Mouse (Mus musculus) intestine, postnatal 0 days (tissue): ENCODE measurements at regions not wholly inside any gene's neighbourhood (a gene's known extent, or its start where the extent isn't known, plus 50 kb on each side); places are given as distances from the start of the nearest gene placed in this dataset.
A peak's percentile ranks its signal among the peaks of the same experiment; 100 is the strongest.

Experiments used
- ATAC-seq: fragments of 200-750 bp; cut with Nextera tagmentation; 2 replicates; pipeline ENCODE4 v1.8.0; 2017; ENCODE audit warnings: mild to moderate bottlenecking, moderate TSS enrichment, moderate library complexity
- H3K27ac ChIP-seq: fragments of 300-500 bp; sonication (generic); 2 replicates; pipeline ENCODE4 v1.5.1; 2014; ENCODE audit warnings: mild to moderate bottlenecking, low read depth, low read length, moderate library complexity
- H3K27me3 ChIP-seq: fragments of 300-500 bp; sonication (generic); replicated peaks from 2 replicates; pipeline ENCODE4 v1.6.1; 2014; ENCODE audit warnings: low read length, mixed read lengths; ENCODE audit not compliant: control insufficient read depth, insufficient read depth
- H3K36me3 ChIP-seq: fragments of 300-500 bp; sonication (generic); 2 replicates; pipeline ENCODE4 v1.6.1; 2014; ENCODE audit warnings: mild to moderate bottlenecking, moderate library complexity; ENCODE audit not compliant: control insufficient read depth, insufficient read depth
- H3K4me1 ChIP-seq: fragments of 300-500 bp; sonication (generic); replicated peaks from 2 replicates; pipeline ENCODE4 v1.6.1; 2014; ENCODE audit warnings: antibody characterized with exemption, low read length, mixed read lengths; ENCODE audit not compliant: control insufficient read depth, insufficient read depth
- H3K4me2 ChIP-seq: fragments of 300-500 bp; sonication (generic); replicated peaks from 2 replicates; pipeline ENCODE4 v1.6.1; 2014; ENCODE audit warnings: low read depth, mild to moderate bottlenecking, moderate library complexity
- H3K4me3 ChIP-seq: fragments of 300-500 bp; sonication (generic); 2 replicates; pipeline ENCODE4 v1.5.1; 2014; ENCODE audit warnings: low read depth, low read length
- H3K9ac ChIP-seq: fragments of 300-500 bp; sonication (generic); 2 replicates; pipeline ENCODE4 v1.6.1; 2014; ENCODE audit warnings: mild to moderate bottlenecking, low read depth, low read length
- H3K9me3 ChIP-seq: fragments of 300-500 bp; sonication (generic); 2 replicates; pipeline ENCODE4 v1.6.1; 2016; ENCODE audit warnings: mixed run types; ENCODE audit not compliant: control insufficient read depth
- CTCF ChIP-seq: sonication (generic); IDR thresholded peaks from 2 replicates; pipeline ENCODE4 v1.5.1; 2016; ENCODE audit warnings: low read depth, mild to moderate bottlenecking, control low read depth, antibody characterized with exemption, moderate library complexity
- WGBS: fragments of 180-500 bp; shearing (Covaris S2); extraction: QIAGEN DNeasy Blood & Tissue Kit; methylation state at CpG from one replicate; pipeline ENCODE4 v1.1.7; 2014; 5-methylcytosine and 5-hydroxymethylcytosine counted together

- H3K4me1 ChIP-seq, result peaks cover 13% of the 10 kb centered on the region; the same call in 1 of the 2 replicates
- no peaks in the 10 kb centered on the region for H3K27me3 ChIP-seq
- peak overlapping the region; percentile 6; the same call in 1 of the 2 replicates for H3K4me2 ChIP-seq
- no peak overlapping the region for H3K4me3 ChIP-seq
- WGBS, result 33% methylated on average over 9 of the region's 9 CpGs
- H3K9me3 ChIP-seq, result no peaks in the 10 kb centered on the region
- H3K36me3 ChIP-seq, result no peaks in the 10 kb centered on the region
- no peak overlapping the region for H3K9ac ChIP-seq
- peak; percentile 50; the same call in 1 of the 2 replicates for ATAC-seq
- no peak for TF ChIP-seq CTCF
- peak overlapping the region; percentile 9; the same call in 1 of the 2 replicates for H3K27ac ChIP-seq
Observed at GRCm38 (mm10) chr14:31930367-31930766, 98.4 kb upstream of the Galnt15 start.

GRCm38 (mm10) chr14:31931971-31932370 is 96.8 kb upstream of the Galnt15 start:
- H3K36me3 ChIP-seq, result no peaks in the 10 kb centered on the region
- H3K4me2 ChIP-seq, result no peak overlapping the region
- H3K9me3 ChIP-seq, result no peaks in the 10 kb centered on the region
- H3K27me3 ChIP-seq, result no peaks in the 10 kb centered on the region
- no peak for ATAC-seq
- TF ChIP-seq CTCF, result no peak
- no peak overlapping the region for H3K4me3 ChIP-seq
- WGBS, result 53% methylated on average over 5 of the region's 5 CpGs
- H3K4me1 ChIP-seq, result peaks cover 13% of the 10 kb centered on the region; the same call in 1 of the 2 replicates
- H3K9ac ChIP-seq, result no peak overlapping the region
- H3K27ac ChIP-seq, result no peak overlapping the region

- no peaks in the 10 kb centered on the region for H3K36me3 ChIP-seq
- H3K27ac ChIP-seq, result no peak overlapping the region
- no peak overlapping the region; the same call in 1 of the 2 replicates for H3K4me3 ChIP-seq
- H3K9ac ChIP-seq, result no peak overlapping the region
- no peak for TF ChIP-seq CTCF
- ATAC-seq, result no peak
- H3K27me3 ChIP-seq, result no peaks in the 10 kb centered on the region
- peak overlapping the region; percentile 55 for H3K4me2 ChIP-seq
- H3K4me1 ChIP-seq, result peaks cover 13% of the 10 kb centered on the region; the same call in 1 of the 2 replicates
- H3K9me3 ChIP-seq, result no peaks in the 10 kb centered on the region
- 25% methylated on average over 9 of the region's 9 CpGs for WGBS
Observed at GRCm38 (mm10) chr14:31933441-31933840, 95.3 kb upstream of the Galnt15 start.

GRCm38 (mm10) chr14:31933841-31934271 is 94.9 kb upstream of the Galnt15 start:
- Histone ChIP-seq H3K9ac (no peak overlapping the region; the same call in 1 of the 2 replicates), H3K27me3 (no peaks in the 10 kb centered on the region), H3K27ac (no peak overlapping the region; the same call in 1 of the 2 replicates), H3K9me3 (no peaks in the 10 kb centered on the region), H3K4me2 (peak overlapping the region; percentile 55), H3K4me1 (peaks cover 13% of the 10 kb centered on the region; the same call in 1 of the 2 replicates), H3K36me3 (no peaks in the 10 kb centered on the region), H3K4me3 (peak overlapping the region; percentile 21)
- WGBS, result 6% methylated on average over 13 of the region's 13 CpGs
- ATAC-seq, result peak; percentile 42; the same call in 1 of the 2 replicates
- no peak for TF ChIP-seq CTCF

- Histone ChIP-seq H3K27me3 (no peaks in the 10 kb centered on the region), H3K4me1 (peaks cover 13% of the 10 kb centered on the region; the same call in 1 of the 2 replicates), H3K36me3 (no peaks in the 10 kb centered on the region), H3K9me3 (no peaks in the 10 kb centered on the region), H3K4me3 (peak overlapping the region; percentile 21), H3K4me2 (peak overlapping the region; percentile 55), H3K9ac (no peak overlapping the region), H3K27ac (no peak overlapping the region; the same call in 1 of the 2 replicates)
- under 1% methylated on average over 6 of the region's 6 CpGs for WGBS
- ATAC-seq, result no peak
- no peak for TF ChIP-seq CTCF
Observed at GRCm38 (mm10) chr14:31934321-31934720, 94.5 kb upstream of the Galnt15 start.

- TF ChIP-seq CTCF, result no peak
- WGBS, result 10% methylated on average over 3 of the region's 3 CpGs
- H3K9ac ChIP-seq, result no peak overlapping the region
- no peaks in the 10 kb centered on the region for H3K9me3 ChIP-seq
- H3K36me3 ChIP-seq, result no peaks in the 10 kb centered on the region
- no peak for ATAC-seq
- H3K4me1 ChIP-seq, result peaks cover 13% of the 10 kb centered on the region; the same call in 1 of the 2 replicates
- no peak overlapping the region for H3K27ac ChIP-seq
- no peaks in the 10 kb centered on the region for H3K27me3 ChIP-seq
- peak overlapping the region; percentile 55 for H3K4me2 ChIP-seq
- no peak overlapping the region for H3K4me3 ChIP-seq
Observed at GRCm38 (mm10) chr14:31934771-31935170, 94.0 kb upstream of the Galnt15 start.

- Histone ChIP-seq H3K27ac (no peak overlapping the region), H3K4me3 (no peak overlapping the region), H3K4me1 (peaks cover 13% of the 10 kb centered on the region; the same call in 1 of the 2 replicates), H3K36me3 (no peaks in the 10 kb centered on the region), H3K9ac (no peak overlapping the region), H3K4me2 (no peak overlapping the region), H3K27me3 (no peaks in the 10 kb centered on the region), H3K9me3 (no peaks in the 10 kb centered on the region)
- TF ChIP-seq CTCF, result no peak
- no peak for ATAC-seq
- 45% methylated on average over 3 of the region's 3 CpGs for WGBS
Observed at GRCm38 (mm10) chr14:31935411-31935810, 93.4 kb upstream of the Galnt15 start.
